Mouse (Mus musculus): ENCODE measurements around the gene Hoxb6.

DNA sequence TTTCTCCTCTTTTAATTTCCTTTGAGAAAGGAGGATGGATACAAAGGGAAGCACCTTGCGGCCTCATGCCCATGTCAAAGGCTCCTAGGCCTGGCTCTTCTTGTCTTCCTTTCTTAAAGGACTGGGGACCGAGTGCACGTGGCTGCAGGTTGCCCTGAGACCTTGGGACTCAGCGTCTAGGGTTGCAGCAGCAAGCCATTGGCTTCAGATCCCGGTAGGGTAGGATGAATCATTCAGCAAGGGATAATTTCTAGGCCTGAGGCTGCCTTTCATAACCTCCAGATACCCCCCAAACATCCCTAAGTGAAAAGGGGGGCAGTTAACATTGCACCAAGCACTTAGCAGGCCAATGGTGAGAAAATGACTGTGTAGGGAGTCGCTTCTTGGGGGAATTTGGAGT is 18.8 kb downstream of the Hoxb6 start:
- TF ChIP-seq POLR2A (IDR thresholded peaks at IDR 0.05; ENCODE audit: low read depth, low read length) (no peak), CTCF (conservative IDR thresholded peaks at IDR 0.05; ENCODE audit: insufficient read depth, insufficient read length, low read depth, low read length) (no peak)

All from kidney, adult 2 months (tissue).